Comparison of ENCODE assay signal across 21 mouse cellular contexts in genomic region chr7:112790334-112790733, GRCm38 (mm10).
DNase-seq lines count a peak whose midpoint lies in the region; ATAC-seq and TF ChIP-seq lines count a peak whose summit lies in the region.
"Had no signal": no experiment of that assay in that cellular context is flagged by ENCODE, and none has a peak within 500 bp of the region (broad histone marks: within the 10 kb centered on the region; RNA-seq: fewer than 3 reads in every experiment).

No protein-coding gene starts in this region.

- no peak for TF ChIP-seq RAD21 in CH12.LX (IDR thresholded peaks at IDR 0.05; ENCODE audit: low read depth, low read length)

- in situ Hi-C loops in CH12.LX (cut with MboI; ENCODE audit: low pct_ligation_motif_present, low pct_unique_long_range_greater_than_20kb, low sequenced_read_pairs), result no loop called here

- no peaks in the 10 kb centered on the region for H3K36me3 ChIP-seq in kidney, embryonic 14.5 days (ENCODE audit: control insufficient read depth, insufficient read depth, low read length)
- H3K36me3 ChIP-seq in limb, embryonic 12.5 days, result no peaks in the 10 kb centered on the region
- no peaks in the 10 kb centered on the region for H3K36me3 ChIP-seq in limb, embryonic 10.5 days
- H3K36me3 ChIP-seq in CH12.LX (replicated peaks in 1 of 2; ENCODE audit: control insufficient read depth in 1 of 2, insufficient read depth in 1 of 2, low read length in 1 of 2) (no peaks in the 10 kb centered on the region), myocyte (ENCODE audit: control insufficient read depth, insufficient read depth) (no peaks in the 10 kb centered on the region)
- H3K36me3 ChIP-seq: embryonic facial prominence, embryonic 12.5 days; forebrain, embryonic 12.5 days; G1E; hindbrain, embryonic 15.5 days had no signal

- H3K9ac ChIP-seq in kidney, embryonic 14.5 days (ENCODE audit: low read depth, low read length), result no peak overlapping the region
- no peak overlapping the region for H3K9ac ChIP-seq in limb, embryonic 12.5 days (replicated peaks)
- no peak overlapping the region for H3K9ac ChIP-seq in CH12.LX (ENCODE audit: insufficient read depth, low read depth)
- H3K9ac ChIP-seq: embryonic facial prominence, embryonic 12.5 days; forebrain, embryonic 12.5 days; heart, embryonic 13.5 days; hindbrain, embryonic 15.5 days had no signal

- 0 out of 2 replicates have a peak, but pooled peaks have one; percentile 38 for ATAC-seq in kidney, embryonic 14.5 days (ENCODE audit: low FRiP score, low TSS enrichment)
- ATAC-seq in limb, embryonic 12.5 days (ENCODE audit: insufficient number of reproducible peaks, insufficient read depth, low FRiP score, low TSS enrichment, low read depth), result peak; percentile 44; the same call in 1 of the 2 replicates
- ATAC-seq: forebrain, embryonic 16.5 days had no signal

- H3K27me3 ChIP-seq in kidney, embryonic 14.5 days (ENCODE audit: control insufficient read depth, insufficient read depth, low read length), result no peaks in the 10 kb centered on the region
- H3K27me3 ChIP-seq in limb, embryonic 12.5 days, result no peaks in the 10 kb centered on the region; the same call in 1 of the 2 replicates
- no peaks in the 10 kb centered on the region for H3K27me3 ChIP-seq in limb, embryonic 10.5 days (ENCODE audit: low read depth, poor library complexity, severe bottlenecking)
- H3K27me3 ChIP-seq in CH12.LX (replicated peaks), result no peaks in the 10 kb centered on the region
- H3K27me3 ChIP-seq in myocyte (ENCODE audit: control insufficient read depth, insufficient read depth, insufficient read length), result no peaks in the 10 kb centered on the region
- H3K27me3 ChIP-seq: embryonic facial prominence, embryonic 12.5 days; forebrain, embryonic 12.5 days; heart, embryonic 13.5 days; hindbrain, embryonic 15.5 days had no signal

- dilution Hi-C loops in CH12.LX (cut with MboI; ENCODE audit: extremely low pct_ligation_motif_present, extremely low pct_unique_long_range_greater_than_20kb, low sequenced_read_pairs), result no loop called here

- peaks cover 52% of the 10 kb centered on the region for H3K4me1 ChIP-seq in kidney, embryonic 14.5 days (ENCODE audit: control insufficient read depth, insufficient read depth, low read length)
- H3K4me1 ChIP-seq in limb, embryonic 12.5 days (replicated peaks), result peaks cover 86% of the 10 kb centered on the region
- peaks cover 81% of the 10 kb centered on the region for H3K4me1 ChIP-seq in limb, embryonic 10.5 days
- H3K4me1 ChIP-seq in CH12.LX (ENCODE audit: control insufficient read depth in 1 of 2, insufficient read depth in 2 of 2), result peaks cover 0 to 29% of the 10 kb centered on the region in 2 experiments; a peak in 2 of 4 replicates

- no peak for TF ChIP-seq POLR2A in CH12.LX (IDR thresholded peaks at IDR 0.05; ENCODE audit: low read depth, low read length)
- TF ChIP-seq POLR2A in myocyte (IDR thresholded peaks at IDR 0.05; ENCODE audit: insufficient read length, low read depth), result no peak

- TF ChIP-seq CTCF in CH12.LX (conservative IDR thresholded peaks at IDR 0.05 in 1 of 2, IDR thresholded peaks at IDR 0.05 in 1 of 2; ENCODE audit: low read depth in 2 of 2, low read length in 2 of 2), result no peak

- no peak for TF ChIP-seq EP300 in CH12.LX (IDR thresholded peaks at IDR 0.05; ENCODE audit: low read length)

- H3K79me2 ChIP-seq in CH12.LX (replicated peaks; ENCODE audit: control insufficient read depth, extremely low read depth, insufficient read depth, poor library complexity, severe bottlenecking) (no peaks in the 10 kb centered on the region), myocyte (ENCODE audit: control insufficient read depth, insufficient read depth) (peaks cover 80% of the 10 kb centered on the region)

- H3K27ac ChIP-seq in kidney, embryonic 14.5 days (ENCODE audit: low read depth, low read length), result no peak overlapping the region
- peak overlapping the region; percentile 36 for H3K27ac ChIP-seq in limb, embryonic 12.5 days
- no peak overlapping the region for H3K27ac ChIP-seq in limb, embryonic 10.5 days
- H3K27ac ChIP-seq in CH12.LX (ENCODE audit: insufficient read depth, low read depth), result no peak overlapping the region
- H3K27ac ChIP-seq: embryonic facial prominence, embryonic 12.5 days; forebrain, embryonic 12.5 days; heart, embryonic 13.5 days; hindbrain, embryonic 15.5 days had no signal

- WGBS in kidney, embryonic 14.5 days, result 26% methylated on average over 2 of the region's 2 CpGs
- WGBS in limb, embryonic 12.5 days, result 22% methylated on average over 2 of the region's 2 CpGs
- 61% methylated on average over 2 of the region's 2 CpGs for WGBS in limb, embryonic 10.5 days

- H3K9me3 ChIP-seq in kidney, embryonic 14.5 days (ENCODE audit: control insufficient read depth, low read length), result no peaks in the 10 kb centered on the region
- H3K9me3 ChIP-seq in limb, embryonic 12.5 days, result no peaks in the 10 kb centered on the region
- H3K9me3 ChIP-seq in limb, embryonic 10.5 days (replicated peaks), result no peaks in the 10 kb centered on the region
- H3K9me3 ChIP-seq in CH12.LX (replicated peaks; ENCODE audit: low read length), result no peaks in the 10 kb centered on the region
- H3K9me3 ChIP-seq: embryonic facial prominence, embryonic 12.5 days; forebrain, embryonic 12.5 days; heart, embryonic 13.5 days; hindbrain, embryonic 15.5 days had no signal

- no peak overlapping the region for H3K4me3 ChIP-seq in kidney, embryonic 14.5 days (ENCODE audit: low read length)
- no peak overlapping the region for H3K4me3 ChIP-seq in limb, embryonic 12.5 days (replicated peaks)
- H3K4me3 ChIP-seq in limb, embryonic 10.5 days, result no peak overlapping the region
- no peak overlapping the region for H3K4me3 ChIP-seq in CH12.LX (replicated peaks in 1 of 3; ENCODE audit: low read depth in 2 of 3, low read length in 2 of 3, poor library complexity in 1 of 3)
- no peak overlapping the region for H3K4me3 ChIP-seq in myocyte
- H3K4me3 ChIP-seq: embryonic facial prominence, embryonic 12.5 days; forebrain, embryonic 12.5 days; heart, embryonic 13.5 days; hindbrain, embryonic 15.5 days had no signal

- no peak overlapping the region for H3ac ChIP-seq in myocyte (ENCODE audit: control insufficient read depth, insufficient read length)

- no peak for DNase-seq in kidney, adult 18-20 months
- no peak for DNase-seq in limb, embryonic 10.5 days (ENCODE audit: low spot score)
- peak; percentile 11 for DNase-seq in CH12.LX (ENCODE audit: extremely low read depth)
- DNase-seq in B cell, adult 2 months, result no peak
- DNase-seq: adrenal gland, adult 8-10 months; adrenal gland, postnatal 36 days; cerebellum, adult 8-10 months; cerebellum, postnatal 14 days; embryo, embryonic 11 days; gastrocnemius, postnatal 36 days; heart, adult 11 months; heart, postnatal 36 days had no signal

- H3K4me2 ChIP-seq in kidney, embryonic 14.5 days (replicated peaks; ENCODE audit: low read depth, low read length), result no peak overlapping the region
- no peak overlapping the region for H3K4me2 ChIP-seq in limb, embryonic 12.5 days
- H3K4me2 ChIP-seq in CH12.LX (ENCODE audit: insufficient read depth, low read depth, poor library complexity, severe bottlenecking) (no peak overlapping the region), myocyte (ENCODE audit: low read depth) (peak overlapping the region; percentile 42)
- H3K4me2 ChIP-seq: embryonic facial prominence, embryonic 12.5 days; forebrain, embryonic 12.5 days; heart, embryonic 13.5 days; hindbrain, embryonic 15.5 days had no signal

TF ChIP-seq in CH12.LX, 34 proteins besides CTCF, POLR2A, EP300 and RAD21:
- TF ChIP-seq E2F4 (IDR thresholded peaks at IDR 0.05; ENCODE audit: insufficient replicate concordance, low read depth, low read length), result no peak
- no peak for TF ChIP-seq ELF1 (IDR thresholded peaks at IDR 0.05; ENCODE audit: low read depth, low read length)
- TF ChIP-seq SIN3A (IDR thresholded peaks at IDR 0.05; ENCODE audit: low read length), result no peak
- no peak for TF ChIP-seq ZNF384 (IDR thresholded peaks at IDR 0.05; ENCODE audit: low read depth, low read length)
- no peak for TF ChIP-seq NELFE (IDR thresholded peaks at IDR 0.05; ENCODE audit: low read depth, low read length)
- no peak for TF ChIP-seq GABPA (IDR thresholded peaks at IDR 0.05; ENCODE audit: insufficient replicate concordance, low read depth, low read length)

TF ChIP-seq in myocyte, 11 proteins besides CTCF, POLR2A, EP300 and RAD21:
- TF ChIP-seq MYOD1 (IDR thresholded peaks at IDR 0.05; ENCODE audit: control insufficient read depth in 1 of 3, insufficient read length in 2 of 3, low read depth in 2 of 3) (peak; percentile 47 to 89 (median 71)), TCF12 (IDR thresholded peaks at IDR 0.05; ENCODE audit: insufficient read depth, poor library complexity, severe bottlenecking) (peak; percentile 77), E2F4 (IDR thresholded peaks at IDR 0.05; ENCODE audit: insufficient read depth) (no peak), SRF (IDR thresholded peaks at IDR 0.05; ENCODE audit: control insufficient read depth, insufficient read length, low read depth) (no peak), MYOG (IDR thresholded peaks at IDR 0.05; ENCODE audit: control insufficient read depth in 1 of 3, insufficient read depth in 1 of 3, insufficient read length in 2 of 3, low read depth in 2 of 3) (peak in 2 of 3 experiments; percentile 58 to 76), CEBPB (IDR thresholded peaks at IDR 0.05; ENCODE audit: insufficient read depth, poor library complexity, severe bottlenecking) (no peak)
